Mouse (Mus musculus) right cerebral cortex, postnatal 25 days (tissue): ENCODE measurements at regions not wholly inside any gene's neighbourhood (a gene's known extent, or its start where the extent isn't known, plus 50 kb on each side); places are given as distances from the start of the nearest gene placed in this dataset.

ENCODE experiments used
- DNase-seq: peaks from one replicate; pipeline ENCODE4 v3.0.0; 2022

GRCm38 (mm10) chr1:71996828-71997227, 215.3 kb downstream of the Mreg start:
- no peak for DNase-seq

- no peak for DNase-seq
Measured at GRCm38 (mm10) chr1:71996234-71996619, 215.9 kb downstream of the Mreg start.

GRCm38 (mm10) chr1:71995573-71996233, 216.4 kb downstream of the Mreg start:
- DNase-seq = no peak

GRCm38 (mm10) chr1:71990936-71991335, 221.2 kb downstream of the Mreg start:
- no peak for DNase-seq

DNA sequence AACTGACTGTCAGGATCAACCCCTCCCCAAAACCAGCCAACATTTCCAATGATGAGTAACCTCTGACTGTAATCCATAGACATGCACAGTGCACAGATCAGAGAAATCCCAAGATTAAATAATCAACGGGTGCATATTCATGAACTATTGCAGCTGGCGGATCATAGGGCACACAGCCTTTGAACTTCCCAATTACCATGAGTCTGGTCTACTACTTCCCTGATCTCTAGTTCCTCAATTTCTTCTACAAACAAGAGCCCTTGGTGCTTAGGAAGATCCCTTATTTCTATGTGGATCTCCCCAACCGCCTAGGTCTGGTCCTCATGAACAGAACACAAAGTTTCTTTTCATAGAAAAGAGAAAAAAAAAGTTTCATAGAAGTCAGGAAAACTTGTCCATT, 224.0 kb downstream of the Mreg start:
- DNase-seq = no peak

DNA sequence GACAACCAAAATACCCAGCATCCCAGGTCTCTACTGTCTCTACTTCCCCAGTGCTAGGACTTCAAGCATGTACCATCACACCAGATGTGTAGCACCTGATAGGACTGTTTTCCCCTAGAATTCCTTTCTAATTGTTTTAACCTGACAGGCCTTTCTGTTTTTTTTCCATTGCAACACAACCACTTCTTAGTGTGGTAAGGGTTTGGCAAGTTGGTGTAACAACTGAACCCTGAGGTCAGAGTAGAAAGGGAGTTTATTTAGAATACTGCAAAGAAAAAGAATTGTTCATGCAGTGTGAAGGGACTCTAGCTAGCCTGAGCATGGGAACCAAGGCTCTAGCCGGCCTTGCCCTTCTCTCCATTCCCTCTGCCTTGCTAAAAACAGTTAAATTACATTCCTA, 226.1 kb downstream of the Mreg start:
- no peak for DNase-seq

DNA sequence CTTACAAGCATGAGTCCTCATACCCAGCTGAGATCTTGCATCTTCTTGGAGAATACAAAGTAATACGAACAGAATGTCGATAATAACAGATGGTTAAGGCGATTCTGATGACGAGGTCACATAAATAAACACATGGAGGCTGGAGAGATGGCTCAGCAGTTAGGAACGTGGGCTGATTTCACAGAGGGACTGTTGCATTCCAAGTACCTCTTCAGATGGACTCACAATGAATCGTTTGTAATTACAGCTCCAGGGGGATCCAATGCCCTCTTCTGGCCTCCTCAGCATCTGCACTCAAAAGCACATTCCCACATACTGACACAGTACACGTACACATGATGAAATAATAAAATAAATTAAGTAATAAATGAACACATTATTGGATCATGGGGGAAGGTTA, 228.3 kb downstream of the Mreg start:
- DNase-seq = no peak

GRCm38 (mm10) chr1:71982423-71983262, 229.5 kb downstream of the Mreg start:
- no peak for DNase-seq

GRCm38 (mm10) chr1:71980624-71981023, 231.5 kb downstream of the Mreg start:
- no peak for DNase-seq

GRCm38 (mm10) chr1:71979261-71979660, 232.8 kb downstream of the Mreg start:
- DNase-seq = no peak

DNA sequence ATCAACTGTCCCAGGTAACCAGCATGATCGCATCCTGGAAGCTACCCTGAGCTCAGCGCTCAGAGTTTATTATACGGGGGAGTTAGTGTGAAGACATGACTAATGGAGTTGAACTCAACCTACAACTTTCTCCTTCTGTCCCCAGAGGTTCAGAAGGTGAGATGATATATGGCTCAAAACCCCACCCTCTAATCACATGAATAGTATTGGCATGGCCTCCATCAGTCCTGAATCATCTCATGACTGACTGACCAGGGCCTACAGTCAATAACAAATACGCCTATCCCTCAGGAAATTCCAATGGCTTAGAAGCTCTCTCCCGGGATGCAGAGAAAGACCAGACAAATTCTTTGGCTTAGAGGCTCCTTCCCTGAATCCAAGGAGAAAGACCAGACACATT, 234.7 kb downstream of the Mreg start:
- DNase-seq = no peak

- no peak for DNase-seq
Measured at GRCm38 (mm10) chr1:71974715-71975114, 237.4 kb downstream of the Mreg start.

GRCm38 (mm10) chr1:71971943-71972342, 240.2 kb downstream of the Mreg start:
- peak; percentile 25 for DNase-seq

GRCm38 (mm10) chr1:71970771-71971170, 241.3 kb downstream of the Mreg start:
- DNase-seq = no peak

DNA sequence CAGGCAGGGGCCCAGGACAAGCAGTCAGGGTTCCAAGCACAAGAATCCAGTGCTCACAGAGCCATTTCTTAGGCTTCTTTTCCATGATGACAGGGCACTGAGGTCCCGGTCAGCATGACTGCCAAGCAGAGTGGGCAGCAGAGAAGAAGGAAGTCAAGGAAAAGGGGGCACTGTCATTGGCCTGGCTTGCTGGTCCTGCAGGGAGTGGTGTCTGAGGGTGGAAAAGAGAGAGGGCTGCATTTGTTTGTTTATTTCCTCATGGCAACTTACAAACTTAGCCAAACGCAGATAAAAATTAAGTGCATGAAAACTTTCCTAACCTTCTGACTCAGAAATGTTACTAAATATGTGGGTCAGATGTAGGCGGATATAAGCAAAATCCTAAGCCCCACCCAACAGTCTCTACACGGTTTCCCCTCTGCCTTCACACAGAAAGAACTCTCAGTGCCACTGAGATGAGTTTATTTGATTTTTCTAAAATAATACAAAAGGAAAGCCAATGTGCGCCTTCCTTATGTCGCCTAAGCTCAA, 244.5 kb downstream of the Mreg start:
- no peak for DNase-seq

DNA sequence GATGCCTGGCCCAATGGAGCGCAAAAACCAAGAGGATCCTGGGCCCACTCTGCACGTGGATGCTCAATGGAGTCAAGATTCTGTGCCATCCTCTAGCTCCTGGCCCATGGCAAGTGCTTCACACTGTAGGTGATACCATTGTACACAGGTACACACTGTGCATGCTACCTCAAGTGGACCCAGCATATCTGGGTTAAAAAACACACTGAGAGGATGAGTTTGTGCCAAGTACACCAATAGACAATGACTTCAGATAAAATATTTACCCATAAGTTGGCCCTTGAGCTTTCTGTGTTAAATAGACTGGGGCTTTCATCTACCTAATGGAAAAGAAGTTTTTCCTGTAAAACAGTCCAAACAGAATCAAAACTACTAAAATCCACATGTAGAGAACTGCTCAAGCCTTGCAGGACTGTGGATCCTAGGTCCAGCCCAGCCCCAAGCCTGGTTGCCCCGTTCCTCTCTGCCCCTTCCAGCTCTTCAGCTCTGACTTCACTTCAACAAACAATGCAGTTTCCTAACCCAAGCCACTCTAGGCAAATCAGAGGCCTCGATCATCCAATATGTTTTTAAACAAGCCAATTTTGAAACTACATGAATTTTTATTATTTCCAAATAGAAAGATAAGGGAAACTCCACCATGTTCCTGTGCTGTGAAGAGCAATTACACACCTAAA, 247.5 kb downstream of the Mreg start:
- no peak for DNase-seq

DNA sequence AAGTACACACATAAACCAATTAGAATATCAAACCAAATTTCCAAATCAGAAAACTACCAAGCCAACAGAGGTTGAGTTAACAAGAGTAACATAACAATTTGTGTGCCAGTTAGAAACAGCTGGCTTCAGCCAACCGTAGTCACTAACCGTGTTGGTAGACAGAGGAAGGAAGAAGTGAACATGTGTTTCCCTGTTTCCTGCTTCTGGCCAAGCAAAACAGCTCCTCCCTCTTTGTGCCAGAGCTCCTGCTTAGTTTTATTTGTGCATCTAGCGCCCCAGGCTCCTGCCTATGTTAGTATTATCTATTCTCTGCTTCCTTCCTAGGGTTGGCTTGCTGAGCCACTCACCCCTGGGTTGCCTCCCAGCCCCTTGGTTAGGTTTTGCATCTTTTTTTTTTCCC, 255.2 kb downstream of the Mreg start:
- no peak for DNase-seq

- DNase-seq = no peak
Measured at GRCm38 (mm10) chr1:71955331-71955730, 256.8 kb downstream of the Mreg start.

DNA sequence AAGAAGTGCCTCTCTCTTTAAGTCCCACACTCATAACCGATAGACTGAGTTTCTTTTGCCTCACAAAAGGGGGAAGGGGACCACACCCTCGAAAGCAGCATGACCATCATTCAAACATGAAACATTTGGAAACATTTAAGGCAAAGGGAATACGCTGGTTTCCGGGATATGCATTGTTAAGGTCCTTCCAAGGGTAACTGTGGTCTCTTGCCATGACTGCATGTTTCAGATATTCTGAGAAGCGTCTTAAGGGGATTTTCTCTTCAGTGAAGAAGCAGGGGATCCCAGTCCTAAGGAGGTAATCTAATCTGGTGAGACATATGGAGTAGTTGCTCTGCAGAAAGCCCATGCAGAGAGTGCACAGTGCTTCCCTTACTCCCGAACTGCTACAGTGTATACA, 258.8 kb downstream of the Mreg start:
- DNase-seq = no peak

DNA sequence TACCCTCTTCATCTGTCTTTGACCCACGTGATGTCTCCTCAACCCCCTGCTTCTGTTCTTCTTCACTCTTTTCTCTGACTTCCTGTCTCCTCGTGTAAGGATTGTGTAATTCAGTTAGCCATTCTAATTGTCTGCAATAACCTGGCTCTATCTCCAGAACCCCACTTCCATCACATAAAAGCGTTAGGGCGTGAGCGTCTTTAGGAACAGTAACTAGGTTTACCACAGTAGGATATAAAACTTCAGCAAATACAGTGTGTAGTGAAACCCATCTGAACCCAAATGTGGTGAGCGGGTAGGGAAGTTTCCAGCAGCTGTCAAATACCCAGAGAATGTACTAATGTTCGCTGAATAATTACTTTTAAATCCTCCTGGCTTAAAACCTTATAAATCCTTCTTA, 262.6 kb downstream of the Mreg start:
- DNase-seq = no peak

DNA sequence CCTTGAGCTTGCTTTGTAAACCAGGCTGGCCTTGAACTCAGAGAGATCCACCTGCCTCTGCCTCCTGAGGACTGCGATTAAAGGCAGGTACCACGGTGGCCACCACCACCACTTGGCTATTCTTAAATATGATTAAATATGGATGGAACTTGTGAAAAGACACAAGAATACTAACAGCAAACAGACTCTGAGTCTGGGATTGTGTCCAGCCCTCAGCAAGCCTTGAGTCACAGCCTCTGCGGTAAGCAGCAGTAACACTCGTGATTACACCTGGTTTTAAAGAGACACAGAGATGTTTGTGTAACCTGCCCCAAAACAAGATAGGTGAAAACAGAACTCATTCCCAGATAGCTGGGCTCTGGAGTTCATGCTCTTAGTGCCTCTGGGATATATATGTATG, 263.4 kb downstream of the Mreg start:
- no peak for DNase-seq

DNA sequence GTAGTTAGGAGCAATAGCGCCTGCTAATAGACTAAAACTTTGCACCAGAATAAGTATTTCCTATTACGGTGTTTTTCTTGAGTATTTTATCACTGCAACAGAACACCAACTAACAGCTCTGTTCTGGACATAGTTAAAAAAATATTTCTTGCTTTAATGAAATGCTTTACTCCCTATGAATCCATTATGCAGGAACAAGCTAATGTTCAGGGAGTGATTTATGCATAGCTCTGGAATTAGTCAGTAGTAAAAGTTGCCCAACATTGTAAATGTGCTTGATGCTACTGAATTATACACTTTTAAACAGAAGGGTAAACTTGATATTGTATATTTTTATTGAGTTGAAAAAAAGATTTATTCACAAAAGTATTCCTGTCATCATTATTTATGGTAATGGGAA, 264.6 kb downstream of the Mreg start:
- DNase-seq = no peak

- no peak for DNase-seq
Measured at GRCm38 (mm10) chr1:71946911-71947310, 265.2 kb downstream of the Mreg start.

GRCm38 (mm10) chr1:71945070-71945469, 267.0 kb downstream of the Mreg start:
- peak; percentile 20 for DNase-seq
